Mouse (Mus musculus): ENCODE data around the gene Bex1. TPM values are rescaled to one million over a fixed set of nuclear protein-coding genes. Genes with fewer than 3 reads are reported as not detected.

Gene Bex1
- total RNA-seq, 1 experiment: 461 TPM

DNA sequence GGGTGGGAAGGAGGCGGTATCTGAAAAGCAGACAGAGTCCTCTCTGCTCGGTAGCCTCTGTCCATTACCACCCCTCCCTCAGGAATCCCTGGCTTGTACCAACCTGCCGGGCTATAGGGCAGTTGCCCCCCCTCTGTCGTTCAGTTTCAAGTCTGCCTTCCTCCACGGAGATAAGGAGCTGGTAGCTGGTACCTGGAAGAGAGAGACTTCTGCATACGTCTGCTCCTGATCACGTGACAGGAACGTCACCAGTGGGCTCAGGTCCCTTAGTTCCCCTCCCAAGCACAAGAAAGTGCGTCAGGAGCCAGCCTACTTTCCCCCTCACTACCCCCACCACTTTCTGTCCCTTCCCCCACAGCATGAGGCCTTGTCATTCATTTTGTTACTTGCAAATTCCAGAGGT is 11.6 kb downstream of the Bex1 start, which contains the start of gene Tceal5:
Gene Tceal5 (minus strand): TSS at position 213 of the 403 bp plus-strand sequence.
- Histone ChIP-seq H3K4me3 (ENCODE audit: insufficient read depth in 1 of 2, low read depth in 1 of 2, low read length in 2 of 2, poor library complexity in 1 of 2, severe bottlenecking in 1 of 2) (peak within 1 kb of the TSS; percentile 58), H3K9ac (ENCODE audit: insufficient read depth, low read depth, low read length, poor library complexity, severe bottlenecking) (0 out of 2 replicates have a peak within 1 kb of the TSS, but pooled peaks have one; percentile 32), H3K36me3 (ENCODE audit: control insufficient read depth, insufficient read depth, low read length, poor library complexity, severe bottlenecking) (no peaks in the 10 kb centered on the region), H3K27ac (ENCODE audit: insufficient read depth, low read depth, low read length, poor library complexity, severe bottlenecking) (no peak within 1 kb of the TSS), H3K4me1 (ENCODE audit: control insufficient read depth in 2 of 2, insufficient read depth in 2 of 2, low read length in 2 of 2, poor library complexity in 1 of 2) (no peaks in the 10 kb centered on the region), H3K9me3 (ENCODE audit: control insufficient read depth, insufficient read depth, low read depth, low read length) (no peaks in the 10 kb centered on the region)
- no peak for DNase-seq (ENCODE audit: low read depth, low spot score)
- TF ChIP-seq CHD2 (IDR thresholded peaks at IDR 0.05; ENCODE audit: low read depth, low read length) (no peak), HCFC1 (IDR thresholded peaks at IDR 0.05; ENCODE audit: borderline replicate concordance, insufficient read depth, low read length) (no peak), MAFK (IDR thresholded peaks at IDR 0.05; ENCODE audit: insufficient read depth, low read depth, low read length) (no peak), ZNF384 (IDR thresholded peaks at IDR 0.05; ENCODE audit: low read depth, low read length) (no peak), ZC3H11A (IDR thresholded peaks at IDR 0.05; ENCODE audit: borderline replicate concordance, low read depth, low read length) (no peak)
- in situ Hi-C loops (cut with MboI; ENCODE audit: low sequenced_read_pairs in 2 of 2, unreplicated experiment in 2 of 2): no loop called here

DNA sequence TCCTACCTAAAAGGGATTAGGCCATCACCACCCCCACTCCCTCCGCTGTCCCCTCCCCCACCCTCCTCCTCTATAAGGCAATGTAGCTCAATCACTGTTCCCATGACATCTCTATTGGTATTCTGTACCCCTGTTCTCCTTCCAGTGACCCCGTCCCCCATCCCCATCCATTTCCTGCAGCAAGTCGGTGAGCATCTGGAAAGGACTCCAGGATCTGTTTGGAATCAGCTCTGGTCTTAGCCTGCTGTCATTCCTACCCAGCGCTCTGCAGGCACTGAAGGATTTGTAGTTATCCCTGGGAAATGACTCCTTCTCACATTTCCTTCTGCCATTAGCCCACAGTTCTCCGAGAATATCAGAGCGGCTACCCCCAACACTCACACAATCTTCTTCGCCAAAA is 12.1 kb downstream of the Bex1 start:
- Histone ChIP-seq H3K4me1 (ENCODE audit: control insufficient read depth in 2 of 2, insufficient read depth in 2 of 2, low read length in 2 of 2, poor library complexity in 1 of 2) (no peaks in the 10 kb centered on the region), H3K4me3 (ENCODE audit: insufficient read depth in 1 of 2, low read depth in 1 of 2, low read length in 2 of 2, poor library complexity in 1 of 2, severe bottlenecking in 1 of 2) (peak overlapping the region; percentile 58), H3K36me3 (ENCODE audit: control insufficient read depth, insufficient read depth, low read length, poor library complexity, severe bottlenecking) (no peaks in the 10 kb centered on the region), H3K9me3 (ENCODE audit: control insufficient read depth, insufficient read depth, low read depth, low read length) (no peaks in the 10 kb centered on the region), H3K27ac (ENCODE audit: insufficient read depth, low read depth, low read length, poor library complexity, severe bottlenecking) (no peak overlapping the region), H3K9ac (ENCODE audit: insufficient read depth, low read depth, low read length, poor library complexity, severe bottlenecking) (0 out of 2 replicates have a peak overlapping the region, but pooled peaks have one; percentile 32)
- TF ChIP-seq HCFC1 (IDR thresholded peaks at IDR 0.05; ENCODE audit: borderline replicate concordance, insufficient read depth, low read length) (no peak), ZC3H11A (IDR thresholded peaks at IDR 0.05; ENCODE audit: borderline replicate concordance, low read depth, low read length) (no peak), ZNF384 (IDR thresholded peaks at IDR 0.05; ENCODE audit: low read depth, low read length) (no peak), CHD2 (IDR thresholded peaks at IDR 0.05; ENCODE audit: low read depth, low read length) (no peak), MAFK (IDR thresholded peaks at IDR 0.05; ENCODE audit: insufficient read depth, low read depth, low read length) (no peak)
- no peak for DNase-seq (ENCODE audit: low read depth, low spot score)
- in situ Hi-C loops (cut with MboI; ENCODE audit: low sequenced_read_pairs in 2 of 2, unreplicated experiment in 2 of 2): no loop called here

DNA sequence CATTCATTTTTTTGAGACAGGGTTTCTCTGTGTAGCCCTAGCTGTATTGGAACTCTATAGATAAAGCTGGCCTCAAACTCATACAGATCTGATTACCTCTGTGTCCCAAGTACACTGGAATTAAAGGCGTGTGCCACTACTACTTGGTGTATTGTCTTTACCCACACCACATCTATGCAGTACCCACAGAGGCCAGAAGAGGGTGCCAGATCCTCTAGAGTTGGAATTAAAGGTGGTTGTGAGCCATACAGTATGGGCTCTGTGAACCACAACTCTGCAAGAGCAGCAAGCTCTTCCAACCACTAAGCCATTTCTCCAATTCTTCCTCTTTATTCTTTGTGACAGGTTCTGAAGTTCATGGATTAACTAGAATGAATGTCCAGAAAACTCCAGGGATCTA is 18.4 kb downstream of the Bex1 start:
- TF ChIP-seq MAFK (IDR thresholded peaks at IDR 0.05; ENCODE audit: insufficient read depth, low read depth, low read length) (no peak), ZC3H11A (IDR thresholded peaks at IDR 0.05; ENCODE audit: borderline replicate concordance, low read depth, low read length) (peak; percentile 71), ZNF384 (IDR thresholded peaks at IDR 0.05; ENCODE audit: low read depth, low read length) (no peak)
- H3K9ac ChIP-seq (ENCODE audit: insufficient read depth, low read depth, low read length, poor library complexity, severe bottlenecking): no peak overlapping the region
- no peak overlapping the region for H3K4me3 ChIP-seq (ENCODE audit: insufficient read depth in 1 of 2, low read depth in 1 of 2, low read length in 2 of 2, poor library complexity in 1 of 2, severe bottlenecking in 1 of 2)
- in situ Hi-C loops (cut with MboI; ENCODE audit: low sequenced_read_pairs in 2 of 2, unreplicated experiment in 2 of 2): no loop called here
- DNase-seq (ENCODE audit: low read depth, low spot score): peak; percentile 50
- H3K9me3 ChIP-seq (ENCODE audit: control insufficient read depth, insufficient read depth, low read depth, low read length): no peaks in the 10 kb centered on the region
- no peaks in the 10 kb centered on the region for H3K36me3 ChIP-seq (ENCODE audit: control insufficient read depth, insufficient read depth, low read length, poor library complexity, severe bottlenecking)
- no peak overlapping the region for H3K27ac ChIP-seq (ENCODE audit: insufficient read depth, low read depth, low read length, poor library complexity, severe bottlenecking)
- H3K4me1 ChIP-seq (ENCODE audit: control insufficient read depth in 2 of 2, insufficient read depth in 2 of 2, low read length in 2 of 2, poor library complexity in 1 of 2): no peaks in the 10 kb centered on the region

DNA sequence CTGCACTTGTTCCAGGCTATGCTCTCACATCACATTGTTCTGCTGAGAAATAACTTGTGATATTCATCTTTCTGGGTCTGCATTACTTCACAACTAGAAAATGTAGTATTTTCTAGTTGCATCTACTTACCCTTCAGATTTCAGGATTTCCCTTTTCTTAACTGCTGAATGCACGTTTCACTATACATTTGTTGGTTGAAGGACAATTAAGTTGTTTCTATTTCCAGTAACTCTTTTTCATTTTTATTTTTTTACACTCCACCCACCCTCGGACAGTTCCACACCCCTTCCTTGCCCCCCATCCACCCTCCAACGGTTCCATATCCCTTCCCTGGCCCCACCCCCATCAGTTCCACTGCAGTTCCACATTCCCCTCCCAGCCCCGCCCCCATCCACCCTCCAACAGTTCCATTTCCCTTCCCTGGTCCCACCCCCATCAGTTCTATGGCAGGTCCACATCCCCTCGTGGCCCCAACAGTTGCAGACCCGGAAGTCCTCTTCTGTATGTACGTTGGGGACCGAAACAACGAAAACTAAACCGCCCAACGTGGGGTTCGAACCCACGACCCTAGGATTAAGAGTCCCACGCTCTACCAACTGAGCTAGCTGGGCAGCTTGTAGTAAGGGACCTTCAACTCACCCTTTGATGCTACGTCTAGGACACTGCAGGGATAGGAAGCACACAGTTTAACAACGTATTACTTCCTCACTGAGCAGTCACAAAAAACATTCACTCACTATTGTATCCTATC is 19.9 kb downstream of the Bex1 start:
- in situ Hi-C loops (cut with MboI; ENCODE audit: low sequenced_read_pairs in 2 of 2, unreplicated experiment in 2 of 2): no loop called here
- no peak overlapping the region for H3K27ac ChIP-seq (ENCODE audit: insufficient read depth, low read depth, low read length, poor library complexity, severe bottlenecking)
- no peak overlapping the region for H3K4me3 ChIP-seq (ENCODE audit: insufficient read depth in 1 of 2, low read depth in 1 of 2, low read length in 2 of 2, poor library complexity in 1 of 2, severe bottlenecking in 1 of 2)
- H3K9me3 ChIP-seq (ENCODE audit: control insufficient read depth, insufficient read depth, low read depth, low read length): no peaks in the 10 kb centered on the region
- no peaks in the 10 kb centered on the region for H3K36me3 ChIP-seq (ENCODE audit: control insufficient read depth, insufficient read depth, low read length, poor library complexity, severe bottlenecking)
- no peaks in the 10 kb centered on the region for H3K4me1 ChIP-seq (ENCODE audit: control insufficient read depth in 2 of 2, insufficient read depth in 2 of 2, low read length in 2 of 2, poor library complexity in 1 of 2)
- TF ChIP-seq CHD2 (IDR thresholded peaks at IDR 0.05; ENCODE audit: low read depth, low read length): no peak
- no peak for TF ChIP-seq ZC3H11A (IDR thresholded peaks at IDR 0.05; ENCODE audit: borderline replicate concordance, low read depth, low read length)
- TF ChIP-seq ZNF384 (IDR thresholded peaks at IDR 0.05; ENCODE audit: low read depth, low read length): no peak
- TF ChIP-seq MAFK (IDR thresholded peaks at IDR 0.05; ENCODE audit: insufficient read depth, low read depth, low read length): 0 out of 2 replicates have a peak, but pooled peaks have one; percentile 19
- DNase-seq (ENCODE audit: low read depth, low spot score): no peak
- H3K9ac ChIP-seq (ENCODE audit: insufficient read depth, low read depth, low read length, poor library complexity, severe bottlenecking): no peak overlapping the region
